Mouse (Mus musculus) testis, adult 10 weeks (tissue): ENCODE measurements around the gene Hsp90ab1. TPM values are rescaled to one million over a fixed set of nuclear protein-coding genes. Genes with fewer than 3 reads are reported as not detected.

Experiments
- polyA plus RNA-seq: library from polyadenylated mRNA; stranded (reverse); fragments of 350-450 nt; fragmentation: Illumina TruSeq; extraction: RNeasy Lipid Tissue Mini Kit (QIAGEN cat#74804); gene quantifications from one replicate; pipeline ENCODE4 v1.2.3, GENCODE M21; 2014; ENCODE audit warnings: low read depth, low replicate concordance

Hsp90ab1 gene
- polyA plus RNA-seq, result 429 TPM

DNA sequence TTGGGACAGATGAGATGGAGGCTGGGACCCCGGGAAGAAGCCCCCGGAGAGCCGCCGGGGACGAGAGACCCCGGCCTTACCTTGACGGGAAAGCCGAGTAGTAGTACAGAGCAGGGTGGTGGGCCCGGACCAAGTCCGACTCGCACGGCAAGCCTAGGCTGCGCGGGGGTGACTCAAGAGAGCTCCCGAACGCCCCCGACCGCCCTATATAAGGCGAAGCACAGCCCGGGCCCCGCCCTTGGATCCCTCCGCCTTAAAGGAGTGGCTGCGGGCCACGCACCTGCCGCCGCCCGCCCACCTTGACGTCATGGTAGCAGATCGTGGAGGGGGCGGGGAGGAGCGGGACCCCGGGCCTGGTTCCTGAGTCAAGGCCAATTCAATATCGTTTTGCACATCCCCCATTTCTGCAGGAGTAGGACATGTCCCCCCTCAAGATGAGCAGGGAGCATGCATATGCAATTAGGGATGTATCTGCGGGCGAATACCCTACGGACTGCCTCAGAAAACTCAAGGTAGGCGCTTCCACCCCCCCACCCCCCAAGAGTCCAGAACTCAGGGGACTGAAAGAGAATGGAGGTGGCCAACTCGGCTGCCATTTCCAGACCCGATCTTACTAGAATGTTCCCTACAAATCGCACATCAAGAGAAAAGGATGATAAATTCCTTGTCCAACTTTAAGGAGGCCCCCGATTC is at the start of gene Hsp90ab1:
Gene Hsp90ab1 (minus strand): TSS at position 185 of the 693 bp plus-strand sequence.

DNA sequence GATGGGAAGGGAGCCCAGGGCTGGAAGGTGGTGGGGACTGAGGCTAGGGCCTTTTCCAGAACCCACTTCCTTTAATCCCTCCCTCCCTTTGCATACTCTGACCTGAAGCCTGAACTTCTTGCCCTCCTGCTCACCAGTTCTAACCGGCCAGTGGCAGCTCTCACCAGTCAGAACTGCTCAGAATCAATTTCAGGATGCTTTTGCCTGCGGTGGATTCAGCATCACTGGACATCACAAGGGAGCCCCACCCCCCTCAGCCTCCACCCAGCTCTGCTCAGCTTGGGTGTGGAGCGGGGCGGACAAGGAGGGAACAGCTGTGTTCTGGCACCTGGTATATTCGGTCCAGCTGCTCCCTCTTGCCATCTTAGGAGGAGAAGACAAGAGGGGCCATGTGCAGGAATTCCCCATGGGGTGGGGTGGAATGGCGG is 28.8 kb upstream of the Hsp90ab1 start, which contains the start of gene Mymx:
Gene Mymx (minus strand): TSS at position 226 of the 428 bp plus-strand sequence.

GRCm38 (mm10) chr17:45599446-45600242 is 26.6 kb upstream of the Hsp90ab1 start, which contains the start of gene Slc29a1:
Gene Slc29a1 (minus strand): TSS chr17:45599606.

GRCm38 (mm10) chr17:45563655-45564530 is 9.2 kb downstream of the Hsp90ab1 start, which contains the start of gene Slc35b2:
Gene Slc35b2 (plus strand): TSS chr17:45563874.

GRCm38 (mm10) chr17:45555452-45556106 is 17.5 kb downstream of the Hsp90ab1 start, which contains the start of gene Nfkbie:
Gene Nfkbie (plus strand): TSS chr17:45555703.

DNA sequence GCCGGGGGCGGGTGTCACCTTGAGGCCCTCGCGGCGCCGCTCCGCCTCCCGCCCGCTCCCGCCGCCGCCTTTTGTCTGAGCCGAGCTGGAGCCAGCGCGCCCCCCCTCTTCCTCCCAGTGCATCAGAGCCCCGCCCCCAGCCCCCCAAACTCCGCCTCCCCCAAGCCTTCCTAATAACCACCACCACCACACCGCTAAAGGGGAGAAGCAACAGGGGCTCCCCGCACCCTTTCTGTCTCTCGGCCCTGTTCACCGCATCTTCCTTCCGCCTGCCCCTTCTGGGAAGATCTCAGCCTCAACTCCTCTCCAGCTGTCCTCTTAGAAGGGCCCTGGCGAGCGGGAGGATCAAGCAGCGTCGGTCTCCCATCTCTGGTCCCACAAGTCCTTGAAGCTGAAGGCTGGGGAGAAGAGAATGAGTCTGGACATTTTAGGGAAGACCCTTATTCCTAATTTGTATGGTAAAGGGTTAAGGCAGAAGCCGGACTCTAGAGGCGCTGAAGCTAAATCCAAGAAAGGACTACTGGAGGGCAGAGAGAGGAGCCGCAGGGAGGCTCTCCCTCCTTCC is 23.4 kb downstream of the Hsp90ab1 start, which contains the start of gene Tmem151b:
Gene Tmem151b (minus strand): TSS at position 61 of the 565 bp plus-strand sequence.

GRCm38 (mm10) chr17:45523263-45523662 is 49.8 kb downstream of the Hsp90ab1 start, which contains the start of gene Tcte1:
Gene Tcte1 (plus strand): TSS chr17:45523434.

Other genes starting within 250 kb of the Hsp90ab1 start
- 61.1 TPM for gene Cdc5l, start 139.5 kb downstream of the Hsp90ab1 start, polyA plus RNA-seq
- 31.2 TPM for gene Spats1, start 97.9 kb downstream of the Hsp90ab1 start, polyA plus RNA-seq
- gene Aars2, start 66.4 kb downstream of the Hsp90ab1 start, polyA plus RNA-seq, result 0.27 TPM
- 64.6 TPM for gene Tcte1, start 49.8 kb downstream of the Hsp90ab1 start, polyA plus RNA-seq
- gene Tmem151b, start 23.6 kb downstream of the Hsp90ab1 start, polyA plus RNA-seq, result 0.06 TPM
- 0.46 TPM for gene Nfkbie, start 17.6 kb downstream of the Hsp90ab1 start, polyA plus RNA-seq
- gene Slc35b2, start 9.4 kb downstream of the Hsp90ab1 start, polyA plus RNA-seq, result 2.5 TPM
- 13.7 TPM for gene Slc29a1, start 26.3 kb upstream of the Hsp90ab1 start, polyA plus RNA-seq
- gene Mymx, start 28.8 kb upstream of the Hsp90ab1 start, polyA plus RNA-seq, result not detected
- gene Capn11, start 86.1 kb upstream of the Hsp90ab1 start, polyA plus RNA-seq, result 23.4 TPM
- not detected for gene Mrpl14, start 113.1 kb upstream of the Hsp90ab1 start, polyA plus RNA-seq
- 0.27 TPM for gene Tmem63b, start 113.6 kb upstream of the Hsp90ab1 start, polyA plus RNA-seq
- 0.73 TPM for gene 1600014C23Rik, start 160.6 kb upstream of the Hsp90ab1 start, polyA plus RNA-seq